Mouse (Mus musculus): Measurements from ENCODE around the gene Dcun1d2.

GRCm38 (mm10) chr8:13252837-13253236 lies 35.1 kb downstream of the Dcun1d2 start:
- TF ChIP-seq CTCF (IDR thresholded peaks at IDR 0.05; ENCODE audit: low read depth) = no peak
- TF ChIP-seq EP300 (IDR thresholded peaks at IDR 0.05; ENCODE audit: low read depth) = peak; percentile 71
